Comparison of ENCODE assay signal across 12 mouse cellular contexts in genomic region chr2:150647681-150648299, GRCm38 (mm10). TPM values are rescaled to one million over a fixed set of nuclear protein-coding genes. Genes with fewer than 3 reads are reported as not detected.
DNase-seq lines count a peak whose midpoint lies in the region; ATAC-seq lines count a peak whose summit lies in the region.
"Had no signal": no experiment of that assay in that cellular context is flagged by ENCODE, and none has a peak within 500 bp of the region (broad histone marks: within the 10 kb centered on the region; RNA-seq: fewer than 3 reads in every experiment).

No protein-coding gene starts in this region.

- no peak overlapping the region for H3K4me2 ChIP-seq in hindbrain, embryonic 11.5 days (replicated peaks; ENCODE audit: low read depth, low read length)
- H3K4me2 ChIP-seq in liver, embryonic 16.5 days (ENCODE audit: low read depth, low read length): no peak overlapping the region
- no peak overlapping the region for H3K4me2 ChIP-seq in liver, embryonic 12.5 days
- H3K4me2 ChIP-seq in forebrain, embryonic 12.5 days: no peak overlapping the region
- H3K4me2 ChIP-seq: embryonic facial prominence, embryonic 13.5 days had no signal

- 0 out of 2 replicates have a peak overlapping the region, but pooled peaks have one; percentile 53 for H3K27ac ChIP-seq in hindbrain, embryonic 10.5 days
- H3K27ac ChIP-seq in hindbrain, embryonic 11.5 days (ENCODE audit: low read depth, low read length): no peak overlapping the region
- 0 out of 2 replicates have a peak overlapping the region, but pooled peaks have one; percentile 3 for H3K27ac ChIP-seq in liver, embryonic 16.5 days (ENCODE audit: low read length)
- no peak overlapping the region for H3K27ac ChIP-seq in liver, embryonic 12.5 days
- 0 out of 2 replicates have a peak overlapping the region, but pooled peaks have one; percentile 42 for H3K27ac ChIP-seq in forebrain, embryonic 12.5 days
- H3K27ac ChIP-seq: embryonic facial prominence, embryonic 13.5 days; heart, embryonic 10.5 days had no signal

- H3K9me3 ChIP-seq in hindbrain, embryonic 10.5 days: no peaks in the 10 kb centered on the region
- H3K9me3 ChIP-seq in hindbrain, embryonic 11.5 days (ENCODE audit: control insufficient read depth, low read length): no peaks in the 10 kb centered on the region
- H3K9me3 ChIP-seq in liver, embryonic 16.5 days (replicated peaks; ENCODE audit: control insufficient read depth, low read length): no peaks in the 10 kb centered on the region
- no peaks in the 10 kb centered on the region for H3K9me3 ChIP-seq in liver, embryonic 12.5 days (replicated peaks)
- no peaks in the 10 kb centered on the region for H3K9me3 ChIP-seq in forebrain, embryonic 12.5 days
- H3K9me3 ChIP-seq: embryonic facial prominence, embryonic 13.5 days; heart, embryonic 10.5 days had no signal

- peaks cover 58% of the 10 kb centered on the region for H3K4me1 ChIP-seq in hindbrain, embryonic 10.5 days (replicated peaks)
- H3K4me1 ChIP-seq in hindbrain, embryonic 11.5 days (replicated peaks; ENCODE audit: control insufficient read depth, insufficient read depth, low read length): peaks cover 21% of the 10 kb centered on the region
- peaks cover 39% of the 10 kb centered on the region for H3K4me1 ChIP-seq in liver, embryonic 16.5 days (ENCODE audit: control insufficient read depth, low read depth, low read length)
- peaks cover 70% of the 10 kb centered on the region for H3K4me1 ChIP-seq in liver, embryonic 12.5 days
- H3K4me1 ChIP-seq in forebrain, embryonic 12.5 days: peaks cover 74% of the 10 kb centered on the region
- H3K4me1 ChIP-seq: embryonic facial prominence, embryonic 13.5 days had no signal

- intact Hi-C loops in left cerebral cortex, postnatal 4 days (cut with DNase I): no loop called here

- no peak overlapping the region for H3K4me3 ChIP-seq in hindbrain, embryonic 10.5 days
- no peak overlapping the region for H3K4me3 ChIP-seq in hindbrain, embryonic 11.5 days (ENCODE audit: low read depth, low read length)
- no peak overlapping the region for H3K4me3 ChIP-seq in liver, embryonic 16.5 days (ENCODE audit: low read depth, low read length)
- H3K4me3 ChIP-seq in liver, embryonic 12.5 days: no peak overlapping the region
- no peak overlapping the region for H3K4me3 ChIP-seq in forebrain, embryonic 12.5 days (replicated peaks)
- H3K4me3 ChIP-seq: embryonic facial prominence, embryonic 13.5 days; heart, embryonic 10.5 days had no signal

- no peaks in the 10 kb centered on the region for H3K36me3 ChIP-seq in hindbrain, embryonic 10.5 days
- no peaks in the 10 kb centered on the region for H3K36me3 ChIP-seq in hindbrain, embryonic 11.5 days (ENCODE audit: control insufficient read depth, insufficient read depth, low read length)
- no peaks in the 10 kb centered on the region; the same call in 1 of the 2 replicates for H3K36me3 ChIP-seq in liver, embryonic 16.5 days (ENCODE audit: control insufficient read depth, insufficient read depth)
- H3K36me3 ChIP-seq in liver, embryonic 12.5 days: peaks cover 34% of the 10 kb centered on the region
- no peaks in the 10 kb centered on the region for H3K36me3 ChIP-seq in forebrain, embryonic 12.5 days (replicated peaks)
- H3K36me3 ChIP-seq: embryonic facial prominence, embryonic 13.5 days; heart, embryonic 10.5 days had no signal

- no peak for DNase-seq in hindbrain, embryonic 10.5 days (ENCODE audit: low spot score)
- no peak for DNase-seq in hindbrain, embryonic 11.5 days (ENCODE audit: low spot score)
- DNase-seq in urinary bladder, postnatal 14 days (ENCODE audit: low spot score): no peak
- DNase-seq in left cerebral cortex, postnatal 4 days: no peak

- 74% methylated on average over 14 of the region's 14 CpGs for WGBS in hindbrain, embryonic 10.5 days
- 78% methylated on average over 14 of the region's 14 CpGs for WGBS in hindbrain, embryonic 11.5 days
- WGBS in liver, embryonic 16.5 days (ENCODE audit: insufficient replicate concordance): 74% methylated on average over 14 of the region's 14 CpGs
- WGBS in liver, embryonic 12.5 days (ENCODE audit: insufficient replicate concordance): 72% methylated on average over 14 of the region's 14 CpGs
- 62% methylated on average over 14 of the region's 14 CpGs for whole genome bisulfite sequencing in forebrain, embryonic 12.5 days

- ATAC-seq in hindbrain, embryonic 11.5 days (ENCODE audit: low FRiP score): no peak
- ATAC-seq in liver, embryonic 16.5 days (ENCODE audit: low read depth): no peak
- no peak for ATAC-seq in liver, embryonic 12.5 days
- no peak for ATAC-seq in forebrain, embryonic 12.5 days (ENCODE audit: low FRiP score)
- ATAC-seq in megakaryocyte progenitor cell, adult 5-6 weeks (replicated peaks; ENCODE audit: poor library complexity): 0 out of 2 replicates have a peak, but pooled peaks have one; percentile 15

- no peak overlapping the region for H3K9ac ChIP-seq in hindbrain, embryonic 11.5 days (ENCODE audit: low read depth, low read length)
- no peak overlapping the region for H3K9ac ChIP-seq in liver, embryonic 16.5 days (ENCODE audit: low read depth, low read length)
- no peak overlapping the region for H3K9ac ChIP-seq in liver, embryonic 12.5 days
- no peak overlapping the region for H3K9ac ChIP-seq in forebrain, embryonic 12.5 days
- H3K9ac ChIP-seq: embryonic facial prominence, embryonic 13.5 days had no signal

- 0 out of 2 replicates have a peak, but pooled peaks cover 4% of the 10 kb centered on the region for H3K27me3 ChIP-seq in hindbrain, embryonic 10.5 days (ENCODE audit: insufficient read depth, poor library complexity, severe bottlenecking)
- H3K27me3 ChIP-seq in hindbrain, embryonic 11.5 days (ENCODE audit: control insufficient read depth, insufficient read depth, low read length): no peaks in the 10 kb centered on the region
- no peaks in the 10 kb centered on the region for H3K27me3 ChIP-seq in liver, embryonic 16.5 days (ENCODE audit: control insufficient read depth, insufficient read depth, low read depth, low read length)
- no peaks in the 10 kb centered on the region for H3K27me3 ChIP-seq in liver, embryonic 12.5 days (replicated peaks)
- H3K27me3 ChIP-seq in forebrain, embryonic 12.5 days: no peaks in the 10 kb centered on the region
- H3K27me3 ChIP-seq: embryonic facial prominence, embryonic 13.5 days had no signal

RNA-seq across cellular contexts. Expression of gene Acss1, which starts 20.5 kb away (rescaled TPM):
- polyA plus RNA-seq in hindbrain, embryonic 10.5 days (2016; fragmentation: Nextera tagmentation; extraction: Ambion mirVana): 16.2 and 34.1 TPM in 2 replicates
- 31.4 and 31.9 TPM in 2 replicates for polyA plus RNA-seq in hindbrain, embryonic 11.5 days (2014; fragmentation: Nextera tagmentation; extraction: Ambion mirVana)
- 49.9 and 56.3 TPM in 2 replicates for polyA plus RNA-seq in liver, embryonic 16.5 days (2015; fragmentation: Nextera tagmentation; extraction: Ambion mirVana)
- 47.4 and 53.8 TPM in 2 replicates for polyA plus RNA-seq in liver, embryonic 12.5 days (2016; fragmentation: Nextera tagmentation; extraction: Ambion mirVana)
- polyA plus RNA-seq in forebrain, embryonic 12.5 days (2016; fragmentation: Nextera tagmentation; extraction: Ambion mirVana): 43.4 and 54.8 TPM in 2 replicates
- 9.7 and 18.1 TPM in 2 replicates for total RNA-seq in megakaryocyte progenitor cell, adult 5-6 weeks (2015)
- 15.4 and 20.7 TPM in 2 replicates for total RNA-seq in megakaryocyte progenitor cell, adult 5-6 weeks (2017)
- 10 to 100 TPM; 15.5 to 16.6 TPM for total RNA-seq in left cerebral cortex, postnatal 4 days (2021)
- polyA plus RNA-seq: C2C12 had no signal

RNA-seq across cellular contexts. Expression of gene Apmap, which starts 39.4 kb away (rescaled TPM):
- 32.2 and 39.1 TPM in 2 replicates for polyA plus RNA-seq in hindbrain, embryonic 10.5 days (2016; fragmentation: Nextera tagmentation; extraction: Ambion mirVana)
- polyA plus RNA-seq in hindbrain, embryonic 11.5 days (2014; fragmentation: Nextera tagmentation; extraction: Ambion mirVana): 40.3 and 42.6 TPM in 2 replicates
- 27.2 and 29.2 TPM in 2 replicates for polyA plus RNA-seq in liver, embryonic 16.5 days (2015; fragmentation: Nextera tagmentation; extraction: Ambion mirVana)
- polyA plus RNA-seq in liver, embryonic 12.5 days (2016; fragmentation: Nextera tagmentation; extraction: Ambion mirVana): 28.2 and 28.6 TPM in 2 replicates
- polyA plus RNA-seq in forebrain, embryonic 12.5 days (2016; fragmentation: Nextera tagmentation; extraction: Ambion mirVana): 35.7 and 36.4 TPM in 2 replicates
- total RNA-seq in megakaryocyte progenitor cell, adult 5-6 weeks (2015): 33.7 and 36.6 TPM in 2 replicates
- 71.2 and 73.6 TPM in 2 replicates for total RNA-seq in megakaryocyte progenitor cell, adult 5-6 weeks (2017)
- 10 to 100 TPM; 29.1 to 37.9 TPM for total RNA-seq in left cerebral cortex, postnatal 4 days (2021)

RNA-seq across cellular contexts. Expression of gene Vsx1, which starts 41.4 kb away (rescaled TPM):
- 1.0 TPM in 2 replicates for polyA plus RNA-seq in hindbrain, embryonic 10.5 days (2016; fragmentation: Nextera tagmentation; extraction: Ambion mirVana)
- polyA plus RNA-seq in hindbrain, embryonic 11.5 days (2014; fragmentation: Nextera tagmentation; extraction: Ambion mirVana): 1.1 and 1.9 TPM in 2 replicates
- polyA plus RNA-seq in liver, embryonic 16.5 days (2015; fragmentation: Nextera tagmentation; extraction: Ambion mirVana): not detected in 2 replicates
- polyA plus RNA-seq in liver, embryonic 12.5 days (2016; fragmentation: Nextera tagmentation; extraction: Ambion mirVana): not detected in 2 replicates
- 0.06 and 0.11 TPM in 2 replicates for polyA plus RNA-seq in forebrain, embryonic 12.5 days (2016; fragmentation: Nextera tagmentation; extraction: Ambion mirVana)
- not detected in 2 replicates for total RNA-seq in megakaryocyte progenitor cell, adult 5-6 weeks (2015)
- total RNA-seq in megakaryocyte progenitor cell, adult 5-6 weeks (2017): not detected in 2 replicates
- total RNA-seq in left cerebral cortex, postnatal 4 days (2021): under 1 TPM; 0.10 to 0.12 TPM
- total RNA-seq: hematopoietic stem cell, adult 5-6 weeks had no signal
- polyA plus RNA-seq: C2C12; embryonic facial prominence, embryonic 13.5 days; heart, embryonic 10.5 days had no signal

Comparison
In these comparisons a context has a peak if more than half of its experiments do, and no peak if none do; other contexts are left out.
1. H3K27ac ChIP-seq: peak in hindbrain, embryonic 10.5 days (single experiment), liver, embryonic 16.5 days (single experiment) and forebrain, embryonic 12.5 days (single experiment); none in hindbrain, embryonic 11.5 days (single experiment) and liver, embryonic 12.5 days (single experiment).